Mouse (Mus musculus) large intestine, adult 2 months (tissue): ENCODE data around the gene Olfr474. TPM values are rescaled to one million over a fixed set of nuclear protein-coding genes. Genes with fewer than 3 reads are reported as not detected.
"Not testable (repeated sequence)": the region's sequence is repeated elsewhere in the genome, so short reads cannot be mapped to it uniquely, and the experiment has no call there.

Source experiments
- DNase-seq: peaks from one replicate; pipeline ENCODE4 v3.0.0-alpha.2; 2012; ENCODE audit warnings: low read depth, low spot score
- WGBS: fragments of 180-500 bp; shearing (Covaris S2); methylation state at CpG from one replicate; pipeline ENCODE4 v1.1.7; 2018; 5-methylcytosine and 5-hydroxymethylcytosine counted together
- polyA plus RNA-seq: library from polyadenylated mRNA; depleted of rRNA; stranded (reverse); fragments of >200 nt; gene quantifications from 2 replicates; pipeline ENCODE4 v1.2.3, GENCODE M21; 2012; rRNA removed

Gene Olfr474
- polyA plus RNA-seq = not detected in 2 replicates

- no peak for DNase-seq
- 84% methylated on average over 1 of the region's 1 CpGs for WGBS
Measured at GRCm38 (mm10) chr7:107954343-107954742, at the start of gene Olfr474. Olfr474 (plus strand) TSS chr7:107954643.

DNA sequence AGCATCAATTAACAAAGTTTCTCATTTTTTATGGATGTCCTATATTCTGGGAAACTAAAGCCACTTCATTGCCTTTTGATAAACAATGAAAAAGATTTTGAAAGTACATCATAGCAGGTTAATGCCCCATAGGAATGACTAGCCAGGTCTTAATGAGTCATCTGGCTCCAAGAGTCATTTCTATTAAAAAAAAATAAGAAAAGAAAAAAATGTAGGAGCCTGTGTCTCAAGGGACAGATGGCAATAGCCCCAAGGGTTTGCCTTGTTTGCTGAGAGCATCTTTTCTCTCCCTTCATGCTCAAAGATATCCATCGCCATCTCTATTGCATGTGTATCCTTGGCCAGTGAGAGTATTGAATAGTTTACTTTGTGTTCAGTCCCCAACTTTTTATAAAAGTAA is 24.3 kb upstream of the Olfr474 start, which contains the start of gene Olfr473:
TSS of gene Olfr473 (plus strand) at position 301 of the 400 bp plus-strand sequence.
- WGBS = 89% methylated on average over 1 of the region's 1 CpGs

GRCm38 (mm10) chr7:107952539-107952938 is 1.9 kb upstream of the Olfr474 start:
- not testable (repeated sequence) for DNase-seq
- 94% methylated on average over 12 of the region's 12 CpGs for WGBS

More for the DNA sequence above, 24.3 kb upstream of the Olfr474 start, which contains the start of gene Olfr473:
- DNase-seq = no peak

- DNase-seq = no peak
- WGBS = 31% methylated on average over 1 of the region's 1 CpGs
Measured at GRCm38 (mm10) chr7:107964503-107964902, 10.1 kb downstream of the Olfr474 start, which contains the start of gene Olfr476. Olfr476 (plus strand) TSS chr7:107964803.

- DNase-seq = no peak
- 64% methylated on average over 2 of the region's 2 CpGs for WGBS
Measured at GRCm38 (mm10) chr7:107986393-107986792, 31.9 kb downstream of the Olfr474 start, which contains the start of gene Olfr477. Olfr477 (plus strand) TSS chr7:107986693.

Other genes starting within 250 kb of the Olfr474 start
- gene Cyb5r2, start 196.6 kb upstream of the Olfr474 start, polyA plus RNA-seq = 0.04 and 0.14 TPM in 2 replicates
- not detected in 2 replicates for gene Ovch2, start 153.4 kb upstream of the Olfr474 start, polyA plus RNA-seq
- not detected in 2 replicates for gene Olfr467, start 142.4 kb upstream of the Olfr474 start, polyA plus RNA-seq
- not detected in 2 replicates for gene Olfr469, start 129.1 kb upstream of the Olfr474 start, polyA plus RNA-seq
- not detected in 2 replicates for gene Olfr470, start 107.2 kb upstream of the Olfr474 start, polyA plus RNA-seq
- gene Olfr472, start 56.7 kb upstream of the Olfr474 start, polyA plus RNA-seq = not detected in 2 replicates
- not detected in 2 replicates for gene Olfr473, start 24.2 kb upstream of the Olfr474 start, polyA plus RNA-seq
- not detected in 2 replicates for gene Olfr476, start 10.2 kb downstream of the Olfr474 start, polyA plus RNA-seq
- gene Olfr477, start 32.0 kb downstream of the Olfr474 start, polyA plus RNA-seq = not detected in 2 replicates
- gene Olfr478, start 79.3 kb downstream of the Olfr474 start, polyA plus RNA-seq = not detected in 2 replicates
- gene Olfr479, start 96.0 kb downstream of the Olfr474 start, polyA plus RNA-seq = not detected in 2 replicates
- not detected in 2 replicates for gene Olfr480, start 112.7 kb downstream of the Olfr474 start, polyA plus RNA-seq
- gene Olfr481, start 125.2 kb downstream of the Olfr474 start, polyA plus RNA-seq = not detected in 2 replicates
- not detected in 2 replicates for gene Olfr482, start 142.9 kb downstream of the Olfr474 start, polyA plus RNA-seq
- gene Olfr483, start 146.2 kb downstream of the Olfr474 start, polyA plus RNA-seq = not detected in 2 replicates
- gene Olfr484, start 172.8 kb downstream of the Olfr474 start, polyA plus RNA-seq = not detected in 2 replicates
- gene Olfr485, start 205.2 kb downstream of the Olfr474 start, polyA plus RNA-seq = not detected in 2 replicates
- not detected in 2 replicates for gene Olfr486, start 218.1 kb downstream of the Olfr474 start, polyA plus RNA-seq